Mouse (Mus musculus) myocyte (in vitro differentiated cells): ENCODE measurements around the gene Prcc.

Source experiments
- E2F4 ChIP-seq: IDR thresholded peaks from one replicate; pipeline ENCODE4 v1.6.1; 2011; ENCODE audit warnings: mild to moderate bottlenecking, control low read depth, moderate library complexity; ENCODE audit not compliant: insufficient read depth
- MAX ChIP-seq: IDR thresholded peaks from one replicate; pipeline ENCODE4 v1.6.1; 2011; ENCODE audit warnings: low read depth, mild to moderate bottlenecking, control low read depth
- MYOD1 ChIP-seq, 3 experiments: IDR thresholded peaks; one replicate each; pipeline ENCODE4 v1.6.1; 2011; ENCODE audit warnings: control low read depth in 2 of 3, low read depth in 2 of 3, mild to moderate bottlenecking in 2 of 3, moderate library complexity in 1 of 3; ENCODE audit not compliant: insufficient read length in 2 of 3, control insufficient read depth in 1 of 3
- MYOG ChIP-seq, 3 experiments: IDR thresholded peaks; one replicate each; pipeline ENCODE4 v1.6.1; 2011; ENCODE audit warnings: control low read depth in 2 of 3, low read depth in 2 of 3, mild to moderate bottlenecking in 2 of 3; ENCODE audit not compliant: insufficient read length in 2 of 3, control insufficient read depth in 1 of 3, insufficient read depth in 1 of 3
- POLR2A ChIP-seq: IDR thresholded peaks from one replicate; pipeline ENCODE4 v1.6.1; 2011; ENCODE audit warnings: low read depth, mild to moderate bottlenecking, control low read depth, moderate library complexity; ENCODE audit not compliant: insufficient read length
- POLR2AphosphoS2 ChIP-seq: IDR thresholded peaks from one replicate; pipeline ENCODE4 v1.6.1; 2011; ENCODE audit warnings: low read depth, control low read depth; ENCODE audit not compliant: insufficient read length
- SRF ChIP-seq: IDR thresholded peaks from one replicate; pipeline ENCODE4 v1.6.1; 2011; ENCODE audit warnings: low read depth; ENCODE audit not compliant: control insufficient read depth, insufficient read length
- TCF3 ChIP-seq: IDR thresholded peaks from one replicate; pipeline ENCODE4 v1.6.1; 2011; ENCODE audit warnings: low read depth, control low read depth; ENCODE audit not compliant: insufficient read length
- USF1 ChIP-seq: IDR thresholded peaks from one replicate; pipeline ENCODE4 v1.6.1; 2011; ENCODE audit warnings: low read depth, mild to moderate bottlenecking, control low read depth, moderate library complexity

GRCm38 (mm10) chr3:87920270-87920943 lies 35.0 kb upstream of the Prcc start:
- TF ChIP-seq MAX = no peak
- no peak for TF ChIP-seq POLR2A
- no peak for TF ChIP-seq USF1
- no peak for TF ChIP-seq E2F4
- no peak for TF ChIP-seq SRF
- no peak for TF ChIP-seq MYOG (IDR thresholded peaks at IDR 0.05; ENCODE audit: control insufficient read depth in 1 of 3, insufficient read depth in 1 of 3, insufficient read length in 2 of 3, low read depth in 2 of 3)
- no peak for TF ChIP-seq POLR2AphosphoS2
- no peak for TF ChIP-seq MYOD1 (IDR thresholded peaks at IDR 0.05; ENCODE audit: control insufficient read depth in 1 of 3, insufficient read length in 2 of 3, low read depth in 2 of 3)
- no peak for TF ChIP-seq TCF3
